Mouse (Mus musculus) monocyte, adult 2 months (primary cell): ENCODE results near the gene Lin52.

Source experiments
- DNase-seq, 2 experiments: peaks; one replicate each; pipeline ENCODE4 v3.0.0; 2022; ENCODE audit warnings: low spot score in 2 of 2, low read depth in 1 of 2

Lin52 gene

DNA sequence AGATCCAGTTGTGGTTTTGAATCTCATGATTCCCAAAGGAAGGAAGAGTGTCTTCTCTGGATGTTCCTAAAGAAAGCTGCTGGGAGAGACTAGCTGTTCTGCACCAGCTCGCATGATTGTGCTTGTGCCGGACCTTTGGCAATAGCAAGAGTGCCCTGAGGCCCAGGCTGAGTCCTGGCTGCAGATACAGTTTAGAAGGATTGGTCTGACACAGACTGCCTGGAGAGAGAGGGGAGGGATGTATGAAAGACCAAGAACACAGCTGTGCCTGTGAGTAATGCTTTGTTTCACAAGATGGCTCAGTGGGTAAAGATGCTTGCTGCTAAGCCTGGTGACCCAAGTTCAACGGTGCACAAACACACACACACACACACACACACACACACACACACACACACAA, 11.6 kb downstream of the Lin52 start:
- no peak for DNase-seq

GRCm38 (mm10) chr12:84468701-84469100, 17.5 kb downstream of the Lin52 start:
- DNase-seq = no peak

DNA sequence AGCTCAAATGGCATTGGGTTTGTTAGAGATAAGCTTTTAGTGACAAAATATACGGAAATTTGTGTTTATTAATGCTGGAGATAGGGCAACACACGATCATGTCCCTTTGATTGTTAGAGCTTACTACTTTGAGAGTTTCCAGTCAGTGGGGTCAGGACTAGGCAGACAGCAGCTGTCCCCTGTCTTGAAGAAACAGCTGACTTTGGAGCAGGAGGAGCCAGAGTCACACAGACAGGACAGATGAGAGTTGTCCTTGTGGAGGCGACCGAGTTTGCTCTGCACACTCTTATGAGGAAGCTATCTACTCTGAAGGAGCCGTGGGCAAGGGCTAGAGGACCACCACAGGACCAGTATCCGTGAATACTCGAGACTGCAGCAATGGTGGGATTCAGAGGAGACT, 27.7 kb downstream of the Lin52 start:
- no peak for DNase-seq

- no peak for DNase-seq
These were observed 30.0 kb downstream of the Lin52 start for GRCm38 (mm10) chr12:84481251-84481650.

- no peak for DNase-seq
These were observed 31.8 kb downstream of the Lin52 start for GRCm38 (mm10) chr12:84482778-84483585.

- no peak for DNase-seq
These were observed 36.3 kb downstream of the Lin52 start for GRCm38 (mm10) chr12:84487324-84488056.

GRCm38 (mm10) chr12:84496795-84497194, 45.6 kb downstream of the Lin52 start:
- DNase-seq = no peak

- DNase-seq = no peak
These were observed 49.5 kb downstream of the Lin52 start for GRCm38 (mm10) chr12:84500528-84501263.

- DNase-seq = no peak
These were observed 50.1 kb downstream of the Lin52 start for GRCm38 (mm10) chr12:84501278-84501677.

GRCm38 (mm10) chr12:84506856-84507255, 55.6 kb downstream of the Lin52 start:
- no peak for DNase-seq

DNA sequence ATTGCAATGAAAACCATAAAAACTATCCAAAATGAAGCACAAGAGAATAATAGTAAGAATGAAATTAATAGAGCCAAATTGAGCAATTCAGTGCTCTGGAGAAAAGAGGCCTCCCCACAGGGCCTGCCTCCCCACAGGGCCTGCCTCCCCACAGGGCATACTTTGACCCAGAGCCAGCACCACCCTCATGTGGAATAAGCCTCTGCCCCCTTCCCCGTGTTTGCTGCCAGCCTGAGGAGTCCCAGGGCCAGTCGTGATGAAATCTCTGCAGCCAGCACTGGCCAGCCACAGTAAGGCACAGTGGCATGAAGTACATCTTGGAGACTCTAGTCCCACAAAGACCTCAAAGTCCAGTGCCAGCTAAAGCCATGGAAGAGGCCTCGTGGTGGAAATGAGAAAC, 60.8 kb downstream of the Lin52 start:
- no peak for DNase-seq

GRCm38 (mm10) chr12:84515486-84515885, 64.3 kb downstream of the Lin52 start:
- no peak for DNase-seq

GRCm38 (mm10) chr12:84516642-84517041, 65.4 kb downstream of the Lin52 start:
- no peak for DNase-seq

- DNase-seq = no peak
These were observed 66.8 kb downstream of the Lin52 start for GRCm38 (mm10) chr12:84518018-84518417.

- DNase-seq = no peak
These were observed 72.5 kb downstream of the Lin52 start for GRCm38 (mm10) chr12:84523728-84524127.

DNA sequence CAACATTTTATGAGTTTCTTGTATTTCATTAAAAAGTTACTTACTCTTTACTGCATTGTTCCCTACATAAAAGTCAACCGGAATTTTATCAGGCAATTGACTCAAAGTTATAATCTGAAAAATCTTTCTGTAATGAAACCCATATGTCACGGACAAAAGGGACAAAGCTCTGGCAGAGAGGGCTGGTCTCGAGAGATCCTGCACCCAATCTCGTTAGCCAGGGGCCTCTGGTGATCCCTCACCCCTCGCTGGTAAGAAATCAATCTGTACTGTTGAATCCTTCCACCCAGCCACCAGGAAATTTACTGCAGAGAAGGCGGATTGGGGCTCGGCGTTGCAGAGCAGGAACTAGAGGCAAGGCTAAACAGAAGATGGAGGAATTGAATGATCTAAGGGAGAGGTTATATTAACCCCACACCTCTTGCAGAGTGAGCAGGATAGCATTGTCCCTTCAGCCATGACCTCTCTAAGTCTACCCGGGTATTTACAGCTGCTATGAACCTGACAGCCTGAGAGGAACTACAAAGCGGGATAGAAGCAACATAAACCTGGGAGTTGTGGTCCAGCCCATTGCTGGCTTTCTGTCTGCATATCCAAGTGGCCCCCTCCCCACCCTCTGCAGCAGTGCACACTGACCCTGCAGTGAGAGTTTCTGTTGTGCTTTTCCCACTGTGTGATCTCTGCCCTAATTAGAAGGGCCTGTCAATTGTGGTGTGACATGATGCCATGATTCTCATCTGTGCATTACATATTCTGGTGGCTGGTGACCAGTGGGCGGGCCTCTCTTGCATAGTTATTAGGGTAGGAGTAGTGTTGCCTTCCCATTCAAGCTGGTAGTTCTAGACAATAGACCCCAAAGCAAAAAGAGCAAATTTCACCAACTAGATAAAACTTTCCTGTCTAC, 73.2 kb downstream of the Lin52 start:
- DNase-seq = no peak

GRCm38 (mm10) chr12:84525422-84525821, 74.2 kb downstream of the Lin52 start:
- no peak for DNase-seq

DNA sequence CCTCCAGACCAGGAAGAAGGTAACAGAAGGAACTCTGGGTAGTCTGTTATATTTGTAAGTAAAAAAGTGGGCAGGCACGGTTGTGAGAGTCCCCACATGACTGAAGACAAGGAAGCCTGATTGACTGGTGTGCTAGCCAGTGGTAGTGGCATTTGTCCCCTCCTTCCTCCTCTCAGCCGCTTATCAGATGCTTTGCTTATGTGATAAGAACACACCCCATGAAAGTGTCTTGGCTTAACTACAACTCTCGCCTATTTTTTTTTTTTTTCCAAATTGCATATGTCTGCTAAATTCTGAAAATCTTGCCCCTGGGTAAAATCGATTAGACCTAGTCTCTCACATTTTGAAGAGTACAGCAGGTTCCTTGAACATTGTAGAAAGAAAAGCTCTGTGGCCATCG, 79.2 kb downstream of the Lin52 start:
- no peak for DNase-seq

GRCm38 (mm10) chr12:84531906-84532829, 80.9 kb downstream of the Lin52 start:
- DNase-seq = no peak

- DNase-seq = no peak
These were observed 81.6 kb downstream of the Lin52 start for GRCm38 (mm10) chr12:84532830-84533199.
